Mouse (Mus musculus) urinary bladder, adult 2 months (tissue): ENCODE results near the gene Ube2j1. TPM values are rescaled to one million over a fixed set of nuclear protein-coding genes. Genes with fewer than 3 reads are reported as not detected.

Source experiments
- DNase-seq: peaks from one replicate; pipeline ENCODE4 v3.0.0; 2022; ENCODE audit warnings: low spot score
- polyA plus RNA-seq: library from polyadenylated mRNA; depleted of rRNA; stranded (reverse); fragments of >200 nt; gene quantifications from 2 replicates; pipeline ENCODE4 v1.2.3, GENCODE M21; 2012

Ube2j1 gene
- polyA plus RNA-seq, 1 experiment, result 28.5 TPM

GRCm38 (mm10) chr4:33012484-33012883, 18.7 kb upstream of the Ube2j1 start:
- DNase-seq, result no peak

DNA sequence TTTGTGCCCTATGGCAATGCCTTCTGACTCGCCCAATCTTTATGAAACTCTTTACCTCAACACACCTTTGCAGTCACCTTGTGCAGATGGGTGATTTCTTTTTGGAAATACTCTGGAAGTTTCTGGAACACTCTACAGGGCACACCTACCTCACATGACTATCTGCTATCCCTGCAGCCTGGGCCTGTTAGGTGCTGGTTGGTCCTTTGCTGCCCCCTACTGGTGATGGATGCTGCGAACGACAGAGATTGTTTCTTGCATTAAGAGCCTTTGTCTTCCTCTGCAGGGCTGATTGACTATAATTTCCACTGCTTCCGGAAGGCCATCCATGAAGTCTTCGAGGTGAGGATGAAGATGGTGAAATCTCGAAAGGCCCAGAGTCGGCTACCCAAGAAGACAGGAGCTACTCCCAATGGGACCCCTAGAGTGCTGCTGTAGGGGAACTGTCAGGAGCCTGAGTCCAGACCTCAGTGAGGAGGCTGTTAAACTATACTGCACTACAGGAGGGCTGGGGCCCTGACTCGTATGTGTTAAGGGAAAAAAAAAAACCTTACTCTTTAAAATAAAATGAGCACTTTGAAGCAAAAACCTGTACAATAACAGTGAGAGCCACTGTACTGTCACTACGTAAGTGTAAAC, 12.7 kb upstream of the Ube2j1 start:
- peak; percentile 69 for DNase-seq

GRCm38 (mm10) chr4:33024420-33024819, 6.8 kb upstream of the Ube2j1 start:
- no peak for DNase-seq

GRCm38 (mm10) chr4:33029104-33029503, 2.1 kb upstream of the Ube2j1 start:
- no peak for DNase-seq

GRCm38 (mm10) chr4:33030264-33031194, 687 bp upstream of the Ube2j1 start:
- no peak for DNase-seq

- no peak for DNase-seq
Observed at GRCm38 (mm10) chr4:33032045-33032444, 829 bp downstream of the Ube2j1 start.

DNA sequence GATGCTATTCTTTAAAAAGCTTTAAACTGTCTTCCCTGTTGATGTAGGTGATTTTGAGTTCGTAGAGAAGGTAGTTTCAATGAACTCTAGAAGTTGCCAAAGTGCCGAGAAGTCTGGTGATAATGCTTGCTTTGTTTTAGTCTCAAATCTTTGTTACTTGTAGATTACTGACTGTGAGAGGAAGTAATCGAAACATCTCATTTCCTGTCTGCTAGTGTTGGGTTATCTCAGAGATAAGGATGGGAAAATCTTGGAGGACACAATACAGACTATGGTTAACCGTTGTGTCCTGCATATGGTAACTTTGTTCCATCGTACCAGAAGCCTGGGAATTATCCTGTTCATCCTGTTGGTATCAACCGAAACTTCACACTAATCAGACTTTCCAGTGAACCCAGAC, 2.3 kb downstream of the Ube2j1 start:
- no peak for DNase-seq

DNA sequence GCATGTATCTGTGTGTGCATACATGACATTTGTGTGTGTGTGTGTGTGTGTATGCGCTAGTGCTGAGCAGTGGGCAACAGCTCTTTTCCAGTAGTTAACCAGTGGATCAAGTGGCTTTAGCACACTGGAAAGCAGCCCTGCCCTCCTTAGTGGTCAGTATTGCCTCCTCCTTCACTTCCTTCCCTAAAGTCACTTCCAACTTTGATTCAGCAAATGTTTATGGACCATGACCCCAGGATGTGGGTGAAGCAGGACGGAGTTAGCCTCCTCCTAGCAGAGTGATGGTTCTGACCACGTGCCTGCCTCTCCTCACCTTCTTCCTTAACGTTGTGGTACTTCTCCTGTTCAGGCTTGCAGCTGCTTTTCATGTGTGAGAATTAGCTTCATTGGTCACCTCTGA, 8.6 kb downstream of the Ube2j1 start:
- DNase-seq, result no peak

DNA sequence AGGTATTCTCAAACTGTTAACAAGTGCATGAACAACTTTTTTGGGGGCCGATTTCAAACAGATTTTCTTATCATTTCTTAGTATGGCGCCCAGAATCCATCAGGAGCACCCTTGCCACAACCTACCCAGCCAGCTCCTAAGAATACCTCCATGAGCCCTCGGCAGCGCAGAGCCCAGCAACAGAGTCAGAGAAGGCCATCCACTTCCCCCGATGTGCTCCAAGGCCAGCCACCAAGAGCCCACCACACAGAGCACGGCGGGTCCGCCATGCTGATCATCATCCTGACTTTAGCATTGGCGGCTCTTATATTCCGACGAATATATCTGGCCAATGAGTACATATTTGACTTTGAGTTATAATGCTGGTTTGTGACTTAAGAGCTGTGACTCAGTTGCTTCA, 18.4 kb downstream of the Ube2j1 start:
- no peak for DNase-seq

DNA sequence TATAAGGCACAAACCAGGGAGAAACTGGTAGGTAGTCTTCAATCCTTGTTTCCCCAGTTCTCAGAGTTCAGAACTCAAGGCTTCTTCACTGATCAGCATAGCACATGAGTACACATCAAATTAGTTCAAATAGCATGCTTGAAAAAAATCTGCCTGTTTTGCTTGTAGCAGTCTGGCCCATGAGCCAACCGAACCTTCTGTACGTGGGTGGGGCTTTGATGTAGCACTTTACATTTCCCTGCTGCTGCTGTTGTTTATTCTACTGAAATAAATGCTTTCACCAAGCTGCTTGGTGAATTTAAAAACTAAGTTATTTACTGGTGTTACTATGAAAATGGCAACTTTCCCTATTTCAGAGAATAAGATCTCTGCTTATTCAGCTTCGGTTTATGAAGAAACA, 20.8 kb downstream of the Ube2j1 start:
- DNase-seq, result no peak

DNA sequence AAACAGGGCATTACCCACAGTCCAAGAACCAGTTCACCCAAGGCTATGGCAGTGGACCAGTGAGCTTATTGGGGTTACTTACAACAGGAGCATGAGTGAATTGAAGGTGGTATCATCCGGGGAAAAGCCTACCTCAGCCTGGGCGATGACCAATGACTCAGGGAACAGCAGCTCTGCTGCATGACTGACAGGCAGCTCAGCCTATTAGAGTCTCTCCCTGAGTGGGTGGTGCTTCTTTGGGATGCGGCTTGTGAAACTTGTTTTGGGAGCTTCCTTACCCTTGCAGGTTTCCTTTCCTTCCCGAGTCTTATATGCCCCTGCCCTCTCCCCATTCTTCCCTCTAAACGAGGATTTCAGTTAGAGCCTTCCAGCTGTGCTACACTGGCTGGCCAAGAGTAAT, 21.4 kb downstream of the Ube2j1 start:
- DNase-seq, result no peak

DNA sequence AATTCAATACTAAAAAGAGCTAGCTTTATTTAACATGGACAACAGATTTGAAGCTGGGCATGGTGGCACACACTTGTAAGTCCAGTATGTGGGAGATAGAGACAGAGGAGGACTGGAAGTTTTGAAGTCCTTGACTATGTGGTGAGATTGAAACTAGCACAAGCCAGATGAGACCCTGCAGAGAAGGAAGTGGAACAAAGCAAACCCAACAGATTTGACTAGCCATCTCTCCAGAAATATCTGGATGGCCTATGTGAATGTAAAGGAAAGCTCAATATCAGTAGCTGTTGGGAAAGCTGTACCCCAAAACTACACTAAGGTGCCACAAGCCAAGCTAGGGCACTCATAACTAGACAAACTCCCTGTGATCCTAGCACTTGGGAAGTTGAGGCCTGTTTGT, 23.2 kb downstream of the Ube2j1 start:
- DNase-seq, result no peak

GRCm38 (mm10) chr4:33056317-33056716, 25.1 kb downstream of the Ube2j1 start:
- DNase-seq, result no peak

GRCm38 (mm10) chr4:33057890-33058687, 26.9 kb downstream of the Ube2j1 start:
- no peak for DNase-seq

- DNase-seq, result no peak
Observed at GRCm38 (mm10) chr4:33061158-33061557, 29.9 kb downstream of the Ube2j1 start.

DNA sequence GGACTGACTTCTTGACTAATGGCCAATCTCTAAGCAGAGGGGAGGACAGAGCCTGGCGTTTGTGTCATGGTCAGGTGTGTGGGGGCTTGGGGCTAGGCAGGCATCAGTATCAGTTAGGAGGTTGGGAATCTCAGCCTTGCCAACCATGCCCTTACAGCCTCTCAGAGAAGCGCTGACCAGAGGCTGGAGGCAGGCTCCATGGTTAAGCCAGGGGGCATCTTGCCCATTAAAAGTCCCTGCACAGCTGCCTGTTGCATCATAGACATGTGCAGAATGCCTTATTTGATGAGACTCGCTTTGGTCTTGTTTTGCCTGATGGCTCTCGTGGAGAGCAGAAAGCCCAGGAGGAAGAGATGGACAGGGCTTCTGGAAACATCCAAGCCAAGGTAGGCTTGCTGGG, 31.8 kb downstream of the Ube2j1 start, which contains the start of gene Gabrr2:
TSS of gene Gabrr2 (plus strand) at position 19 of the 400 bp plus-strand sequence.
- DNase-seq, result no peak

DNA sequence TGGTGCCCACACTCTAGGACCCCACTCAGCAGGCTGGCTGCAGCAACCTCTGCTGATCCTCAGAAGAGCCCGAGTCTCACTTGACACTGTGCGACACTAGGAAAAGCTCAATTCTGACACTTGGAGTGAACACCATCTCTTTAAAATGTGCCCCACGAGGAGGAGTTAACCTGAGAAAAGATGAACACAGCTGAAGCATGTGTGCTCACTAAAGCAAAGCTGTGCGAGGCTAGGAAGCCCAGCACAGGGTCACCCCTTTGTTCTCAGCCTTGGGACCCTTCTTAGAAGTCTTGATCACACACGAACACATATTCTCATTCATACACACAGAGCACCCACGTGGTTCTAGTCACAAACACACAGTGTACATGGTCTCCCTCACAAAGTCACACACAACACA, 33.8 kb downstream of the Ube2j1 start:
- no peak for DNase-seq

- no peak for DNase-seq
Observed at GRCm38 (mm10) chr4:33066223-33066960, 35.2 kb downstream of the Ube2j1 start.

- DNase-seq, result no peak
Observed at GRCm38 (mm10) chr4:33067331-33067730, 36.1 kb downstream of the Ube2j1 start.

DNA sequence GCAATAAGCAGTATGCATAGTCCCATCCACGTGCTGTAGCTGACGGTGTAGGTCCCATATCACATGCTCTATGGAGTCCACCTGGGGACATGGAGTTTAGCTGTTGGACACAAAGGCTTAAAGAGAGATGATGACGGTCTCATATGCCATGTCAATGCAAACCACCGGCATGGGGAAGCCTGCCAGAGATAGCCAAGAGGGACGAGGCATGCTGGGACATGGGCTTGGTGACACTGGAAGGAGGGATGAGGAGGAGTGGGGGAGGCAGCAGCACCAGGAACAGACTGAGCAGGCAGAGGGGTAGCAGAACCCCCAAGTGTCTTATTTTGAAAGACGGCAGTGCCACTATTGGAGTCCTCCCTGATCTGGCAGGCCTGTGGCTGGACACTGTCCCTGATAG, 36.6 kb downstream of the Ube2j1 start:
- no peak for DNase-seq

GRCm38 (mm10) chr4:33068894-33069293, 37.7 kb downstream of the Ube2j1 start:
- DNase-seq, result no peak

DNA sequence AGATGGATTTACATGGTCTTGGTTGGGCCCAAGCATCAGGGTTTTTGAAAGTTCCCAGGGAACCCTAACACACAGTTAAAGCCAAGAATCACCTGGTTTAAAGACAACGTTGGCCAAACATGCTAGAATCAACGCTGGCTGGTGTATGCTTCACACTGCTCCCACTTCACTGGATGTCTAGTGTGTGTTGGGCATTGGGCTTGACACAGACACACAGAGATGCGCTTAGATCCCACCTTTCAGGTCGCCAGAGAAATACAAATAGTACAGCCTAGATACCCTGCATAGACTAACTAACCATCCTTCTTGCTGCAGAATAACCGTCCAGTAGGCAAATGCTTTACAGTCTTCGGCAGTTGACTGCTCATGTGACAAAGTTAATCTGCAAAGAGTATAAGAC, 39.1 kb downstream of the Ube2j1 start:
- no peak for DNase-seq
